11 mouse cellular contexts compared by ENCODE assay signal in genomic region chr9:61530263-61531045, GRCm38 (mm10).
A peak's percentile ranks its signal among the peaks of the same experiment; 100 is the strongest.
DNase-seq lines count a peak whose midpoint lies in the region; ATAC-seq lines count a peak whose summit lies in the region.
"Had no signal": no experiment of that assay in that cellular context is flagged by ENCODE, and none has a peak within 500 bp of the region (broad histone marks: within the 10 kb centered on the region; RNA-seq: fewer than 3 reads in every experiment).

No protein-coding gene starts in this region.

- no peak overlapping the region for H3K27ac ChIP-seq in neural tube, embryonic 15.5 days (replicated peaks)
- H3K27ac ChIP-seq: limb, embryonic 12.5 days; stomach, embryonic 15.5 days had no signal

- H3K27me3 ChIP-seq in neural tube, embryonic 15.5 days (replicated peaks): peaks cover 6% of the 10 kb centered on the region; the same call in 1 of the 2 replicates
- H3K27me3 ChIP-seq: stomach, embryonic 15.5 days had no signal

- no peak overlapping the region for H3K4me2 ChIP-seq in neural tube, embryonic 15.5 days
- H3K4me2 ChIP-seq: limb, embryonic 12.5 days; stomach, embryonic 15.5 days had no signal

- no peaks in the 10 kb centered on the region for H3K36me3 ChIP-seq in neural tube, embryonic 15.5 days
- H3K36me3 ChIP-seq: limb, embryonic 12.5 days; stomach, embryonic 15.5 days had no signal

- H3K4me3 ChIP-seq in neural tube, embryonic 15.5 days (replicated peaks): no peak overlapping the region
- H3K4me3 ChIP-seq: limb, embryonic 12.5 days; megakaryocyte, embryonic 14.5 days; stomach, embryonic 15.5 days had no signal

- peak; percentile 62; the same call in 1 of the 2 replicates for ATAC-seq in neural tube, embryonic 15.5 days (ENCODE audit: low FRiP score)
- ATAC-seq in megakaryocyte-erythroid progenitor cell, adult 5-6 weeks (replicated peaks; ENCODE audit: low FRiP score, low TSS enrichment, poor library complexity, severe bottlenecking): no peak

- DNase-seq in right cerebral cortex, postnatal 10 days (ENCODE audit: low spot score in 2 of 2): peak; percentile 72 to 78
- DNase-seq in right cerebral cortex, postnatal 14 days: no peak
- peak; percentile 26 to 46 for DNase-seq in frontal cortex, postnatal 10 days (ENCODE audit: low spot score in 2 of 2)
- DNase-seq in layer of hippocampus, adult 8-10 months (ENCODE audit: low spot score in 2 of 2): peak; percentile 33 to 71
- no peak for DNase-seq in lung, adult 18-20 months
- DNase-seq in ovary, adult 18-20 months (ENCODE audit: low spot score): no peak

- 27% methylated on average over 4 of the region's 4 CpGs for WGBS in neural tube, embryonic 15.5 days

- peaks cover 39% of the 10 kb centered on the region for H3K4me1 ChIP-seq in neural tube, embryonic 15.5 days
- H3K4me1 ChIP-seq: megakaryocyte, embryonic 14.5 days; stomach, embryonic 15.5 days had no signal

- H3K9ac ChIP-seq in neural tube, embryonic 15.5 days (replicated peaks): no peak overlapping the region
- H3K9ac ChIP-seq: limb, embryonic 12.5 days; stomach, embryonic 15.5 days had no signal

- H3K9me3 ChIP-seq in neural tube, embryonic 15.5 days (replicated peaks): no peaks in the 10 kb centered on the region
- H3K9me3 ChIP-seq: limb, embryonic 12.5 days; megakaryocyte, embryonic 14.5 days; stomach, embryonic 15.5 days had no signal

Comparison
In these comparisons a context has a peak if more than half of its experiments do, and no peak if none do; other contexts are left out.
1. DNase-seq: peak in right cerebral cortex, postnatal 10 days (2 of 2), frontal cortex, postnatal 10 days (2 of 2) and layer of hippocampus, adult 8-10 months (2 of 2); none in right cerebral cortex, postnatal 14 days (single experiment), lung, adult 18-20 months (0 of 2) and ovary, adult 18-20 months (single experiment).